Mouse (Mus musculus): ENCODE data around the gene Pnpla6.

The Pnpla6 gene

GRCm38 (mm10) chr8:3507979-3508754 is 7.0 kb upstream of the Pnpla6 start:
- no peak for DNase-seq

- peak; percentile 47 for DNase-seq
Measured at GRCm38 (mm10) chr8:3514681-3515247, 420 bp upstream of the Pnpla6 start.

GRCm38 (mm10) chr8:3515771-3516417 is 710 bp downstream of the Pnpla6 start:
- no peak for DNase-seq

- DNase-seq: peak; percentile 94
Measured at GRCm38 (mm10) chr8:3516450-3517116, 1.4 kb downstream of the Pnpla6 start.

- no peak for DNase-seq
Measured at GRCm38 (mm10) chr8:3517117-3517495, 1.9 kb downstream of the Pnpla6 start.

- DNase-seq: no peak
Measured at GRCm38 (mm10) chr8:3522007-3522697, 7.0 kb downstream of the Pnpla6 start.

- no peak for DNase-seq
Measured at GRCm38 (mm10) chr8:3530816-3531215, 15.6 kb downstream of the Pnpla6 start.

- no peak for DNase-seq
Measured at GRCm38 (mm10) chr8:3531936-3532335, 16.8 kb downstream of the Pnpla6 start.

- DNase-seq: no peak
Measured at GRCm38 (mm10) chr8:3536053-3536841, 21.1 kb downstream of the Pnpla6 start.

- DNase-seq: no peak
Measured at GRCm38 (mm10) chr8:3536940-3537339, 21.8 kb downstream of the Pnpla6 start.

GRCm38 (mm10) chr8:3537666-3538065 is 22.5 kb downstream of the Pnpla6 start:
- DNase-seq: no peak

- DNase-seq: no peak
Measured at GRCm38 (mm10) chr8:3539146-3539545, 24.0 kb downstream of the Pnpla6 start.

GRCm38 (mm10) chr8:3540076-3540475 is 24.9 kb downstream of the Pnpla6 start:
- no peak for DNase-seq

- no peak for DNase-seq
Measured at GRCm38 (mm10) chr8:3546511-3546910, 31.3 kb downstream of the Pnpla6 start.

GRCm38 (mm10) chr8:3552240-3552639 is 37.1 kb downstream of the Pnpla6 start:
- DNase-seq: no peak

- no peak for DNase-seq
Measured at GRCm38 (mm10) chr8:3556114-3556513, 40.9 kb downstream of the Pnpla6 start.

GRCm38 (mm10) chr8:3567641-3568371 is 52.6 kb downstream of the Pnpla6 start, which contains the start of gene C330021F23Rik:
Gene C330021F23Rik (plus strand): TSS chr8:3567990.
- no peak for DNase-seq

GRCm38 (mm10) chr8:3568378-3568777 is 53.2 kb downstream of the Pnpla6 start:
- DNase-seq: no peak

GRCm38 (mm10) chr8:3569784-3570183 is 54.6 kb downstream of the Pnpla6 start:
- no peak for DNase-seq

- DNase-seq: no peak
Measured at GRCm38 (mm10) chr8:3574546-3574945, 59.4 kb downstream of the Pnpla6 start.
